Mouse (Mus musculus): Measurements from ENCODE around the gene BC024978. TPM values are rescaled to one million over a fixed set of nuclear protein-coding genes. Genes with fewer than 3 reads are reported as not detected.

The BC024978 gene
- polyA plus RNA-seq, 1 experiment from 2014 or later = 0.79 TPM

DNA sequence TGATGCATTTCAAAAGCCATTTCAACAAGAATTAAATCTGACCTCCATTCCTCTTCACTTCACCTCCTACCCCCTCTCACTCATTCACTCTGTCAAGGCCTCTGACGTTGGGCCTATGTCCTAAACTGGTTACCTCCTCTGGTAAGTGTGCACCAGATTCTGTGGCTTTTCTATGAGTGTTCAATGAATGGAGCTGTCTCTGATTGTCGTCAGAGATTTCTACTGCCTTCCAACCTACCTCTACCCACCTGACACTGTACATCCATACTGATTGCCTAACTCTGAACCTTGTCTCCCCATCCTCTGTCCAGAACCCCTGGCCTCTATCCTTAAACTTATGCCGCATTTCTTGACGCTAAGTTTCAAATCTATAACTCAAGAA, 17.6 kb upstream of the BC024978 start:
- peak overlapping the region; percentile 89 for H3K4me3 ChIP-seq (replicated peaks)
- peak overlapping the region; percentile 80 for H3K4me2 ChIP-seq
- no peaks in the 10 kb centered on the region for H3K9me3 ChIP-seq (replicated peaks)
- peak; percentile 4 for ATAC-seq (ENCODE audit: insufficient read depth)
- no peaks in the 10 kb centered on the region for H3K27me3 ChIP-seq
- peaks cover 33% of the 10 kb centered on the region for H3K4me1 ChIP-seq (replicated peaks)
- peak overlapping the region; percentile 91 for H3K27ac ChIP-seq (replicated peaks)
- 19% methylated on average over 4 of the region's 4 CpGs for WGBS (ENCODE audit: insufficient replicate concordance)
- H3K36me3 ChIP-seq (replicated peaks) = peaks cover 10% of the 10 kb centered on the region; the same call in 1 of the 2 replicates
- peak overlapping the region; percentile 69 for H3K9ac ChIP-seq

DNA sequence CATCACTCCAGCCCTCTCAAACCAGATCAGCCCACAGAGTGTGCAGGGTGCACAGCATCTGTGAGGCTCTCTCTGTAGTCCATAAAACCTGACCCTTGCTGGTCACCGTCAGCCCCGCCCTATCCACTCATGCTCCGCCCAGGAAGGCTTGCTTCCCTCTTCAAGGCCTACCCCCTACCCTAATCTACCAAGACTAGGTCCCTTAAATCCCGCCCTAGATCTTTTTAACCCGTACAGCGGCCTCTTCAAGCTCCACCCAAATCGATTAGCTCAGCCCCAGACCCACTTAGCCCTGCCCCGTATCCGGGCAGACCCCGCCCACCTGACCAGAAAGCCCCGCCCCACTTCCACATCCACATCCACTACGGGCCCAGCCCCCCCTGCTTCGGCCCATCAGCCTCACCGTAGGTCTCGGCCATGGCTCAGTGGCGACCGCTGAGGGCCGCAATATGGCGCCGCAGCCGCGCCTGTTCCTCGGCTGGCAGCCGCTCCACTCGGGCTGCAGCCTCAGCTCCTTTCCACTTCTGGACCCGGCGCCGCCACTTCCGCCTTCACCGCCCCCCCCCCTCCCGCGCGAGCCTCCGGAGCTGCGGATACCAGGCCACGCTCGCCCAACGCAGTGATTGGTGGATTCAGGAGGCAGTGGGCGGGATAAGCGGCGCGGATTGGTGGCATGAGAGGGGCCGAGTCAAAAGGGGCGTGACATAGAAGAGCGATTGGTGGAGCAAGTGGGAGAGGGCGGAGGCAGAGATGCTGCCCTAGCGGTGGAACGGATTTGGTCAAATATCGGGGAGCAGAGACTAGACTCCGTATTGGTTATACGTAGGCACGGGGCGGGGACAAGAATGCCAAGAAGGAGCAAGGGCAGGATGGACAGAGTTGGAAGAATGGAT, 17.0 kb upstream of the BC024978 start, which contains the start of gene Rab4b:
TSS of gene Rab4b (minus strand) at position 573 of the 893 bp plus-strand sequence.
- WGBS (ENCODE audit: insufficient replicate concordance) = under 1% methylated on average over 53 of the region's 53 CpGs
- peak within 1 kb of the TSS; percentile 80 for H3K4me2 ChIP-seq

DNA sequence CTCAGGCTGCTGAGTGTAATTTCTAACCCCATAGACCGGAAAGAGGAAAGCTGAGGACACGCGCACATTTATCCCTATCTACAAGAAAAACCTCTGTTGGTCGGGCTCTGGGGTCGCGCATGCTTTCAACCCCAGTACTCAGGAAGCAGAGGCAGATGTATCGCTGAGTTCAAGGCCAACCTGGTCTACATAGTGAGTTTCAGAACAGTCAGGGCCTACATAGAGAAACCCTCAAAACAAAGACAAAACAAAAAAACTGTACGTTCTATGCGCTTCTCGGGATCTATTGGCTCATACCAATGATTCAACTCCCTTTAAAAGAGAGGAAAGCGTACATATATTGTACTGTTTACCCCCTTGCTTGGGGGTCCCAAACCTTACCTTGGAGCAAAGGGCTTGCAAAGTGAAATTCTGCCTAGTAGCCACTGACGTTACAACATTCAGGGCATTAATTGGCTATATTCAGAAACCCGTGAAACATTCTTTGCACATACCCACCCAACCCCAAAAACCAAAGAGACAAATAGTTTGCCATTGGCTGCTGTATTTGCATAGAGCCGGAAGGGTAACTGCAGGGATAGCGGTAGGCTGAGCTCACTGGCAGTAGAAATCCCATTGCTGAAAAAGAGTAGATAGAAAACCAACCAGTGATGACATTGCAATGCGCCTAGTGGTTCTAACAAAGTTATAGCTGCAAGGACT, 16.2 kb upstream of the BC024978 start:
- Histone ChIP-seq H3K27me3 (no peaks in the 10 kb centered on the region), H3K36me3 (replicated peaks) (peaks cover 7% of the 10 kb centered on the region; the same call in 1 of the 2 replicates), H3K27ac (replicated peaks) (peak overlapping the region; percentile 58), H3K4me2 (peak overlapping the region; percentile 80), H3K4me1 (replicated peaks) (peaks cover 33% of the 10 kb centered on the region), H3K4me3 (replicated peaks) (peak overlapping the region; percentile 89), H3K9ac (0 out of 2 replicates have a peak overlapping the region, but pooled peaks have one; percentile 39), H3K9me3 (replicated peaks) (no peaks in the 10 kb centered on the region)
- ATAC-seq (ENCODE audit: insufficient read depth) = no peak
- WGBS (ENCODE audit: insufficient replicate concordance) = 44% methylated on average over 16 of the region's 16 CpGs

More for the DNA sequence above, 17.0 kb upstream of the BC024978 start, which contains the start of gene Rab4b:
- peak within 1 kb of the TSS; percentile 89 for H3K4me3 ChIP-seq (replicated peaks)
- peak; percentile 94 for ATAC-seq (ENCODE audit: insufficient read depth)
- H3K27ac ChIP-seq (replicated peaks) = peak within 1 kb of the TSS; percentile 91
- H3K4me1 ChIP-seq (replicated peaks) = peaks cover 33% of the 10 kb centered on the region
- 0 out of 2 replicates have a peak, but pooled peaks cover 8% of the 10 kb centered on the region for H3K36me3 ChIP-seq (replicated peaks)
- no peaks in the 10 kb centered on the region for H3K9me3 ChIP-seq (replicated peaks)
- peak within 1 kb of the TSS; percentile 69 for H3K9ac ChIP-seq
- H3K27me3 ChIP-seq = no peaks in the 10 kb centered on the region

DNA sequence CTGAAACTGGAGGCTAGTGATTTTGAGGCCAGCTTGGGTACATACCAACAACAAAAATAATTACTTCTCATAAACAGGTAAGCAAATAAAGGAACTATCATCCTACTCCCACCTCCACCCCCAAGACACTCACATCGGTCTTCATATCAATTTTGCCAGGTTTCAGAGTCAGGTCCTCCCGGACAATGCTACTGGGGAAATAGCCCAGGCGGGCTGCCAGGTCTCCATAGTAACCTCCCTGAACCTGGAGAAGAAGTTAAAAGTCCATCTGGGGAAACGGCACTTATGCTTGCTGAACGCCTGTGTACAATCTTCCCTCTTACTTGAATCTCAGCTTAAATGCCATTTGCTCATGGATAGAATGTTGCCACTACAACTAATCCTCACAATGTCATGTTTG, 15.5 kb upstream of the BC024978 start:
- Histone ChIP-seq H3K27me3 (no peaks in the 10 kb centered on the region), H3K9me3 (replicated peaks) (no peaks in the 10 kb centered on the region), H3K36me3 (replicated peaks) (peaks cover 9% of the 10 kb centered on the region), H3K4me1 (replicated peaks) (peaks cover 33% of the 10 kb centered on the region), H3K4me2 (no peak overlapping the region), H3K27ac (replicated peaks) (0 out of 2 replicates have a peak overlapping the region, but pooled peaks have one; percentile 58), H3K4me3 (replicated peaks) (no peak overlapping the region), H3K9ac (no peak overlapping the region)
- 62% methylated on average over 5 of the region's 5 CpGs for WGBS (ENCODE audit: insufficient replicate concordance)
- ATAC-seq (ENCODE audit: insufficient read depth) = no peak

DNA sequence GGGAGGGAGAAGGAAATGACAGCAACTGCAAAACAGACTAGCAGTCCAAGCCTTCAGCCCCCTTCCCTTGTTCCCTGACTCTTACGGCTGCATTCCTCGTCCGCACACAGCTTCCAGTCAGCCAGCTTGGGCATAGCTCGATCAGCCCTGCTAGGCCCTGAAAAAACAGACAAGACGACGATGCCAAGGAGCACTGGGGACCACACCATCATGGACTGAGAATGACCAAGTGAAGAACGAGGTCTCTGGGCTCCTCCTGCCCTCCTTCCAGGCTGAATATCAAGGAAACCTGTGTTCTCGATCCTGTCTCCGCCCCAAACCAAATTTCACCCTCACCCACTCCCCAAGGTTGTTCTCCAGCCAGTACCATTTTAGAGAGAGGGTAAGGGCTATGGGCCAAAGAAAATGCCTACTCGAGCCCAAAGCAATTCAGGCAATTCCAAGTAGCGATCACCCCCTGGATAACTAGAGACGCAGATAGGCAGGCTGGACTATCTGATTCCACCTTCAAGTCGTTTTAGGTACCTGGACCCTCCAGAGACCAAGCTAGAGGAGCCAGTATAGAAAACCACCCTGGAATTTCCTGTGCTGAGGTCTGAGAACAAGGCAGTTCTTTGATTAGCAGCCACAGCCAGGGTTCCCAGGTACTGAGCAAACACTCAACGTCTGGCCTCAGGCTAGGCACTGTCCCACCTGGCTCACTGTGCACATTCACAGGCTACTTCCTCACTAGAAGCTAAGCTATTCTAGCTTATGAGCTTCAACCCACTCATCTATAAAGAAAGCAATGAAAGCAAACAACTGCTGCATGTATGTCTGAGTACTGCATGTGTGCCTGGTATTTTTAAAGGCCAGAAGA, 14.5 kb upstream of the BC024978 start, which contains the start of the genes Gm21983 and Mia:
TSS of gene Gm21983 (minus strand) at position 250 of the 859 bp plus-strand sequence.
TSS of gene Mia (minus strand) at position 321 of the 859 bp plus-strand sequence.
- Histone ChIP-seq H3K9me3 (replicated peaks) (no peaks in the 10 kb centered on the region), H3K9ac (no peak within 1 kb of the TSS), H3K4me1 (replicated peaks) (peaks cover 33% of the 10 kb centered on the region), H3K27me3 (no peaks in the 10 kb centered on the region), H3K36me3 (replicated peaks) (peaks cover 20% of the 10 kb centered on the region), H3K4me3 (replicated peaks) (no peak within 1 kb of the TSS), H3K4me2 (no peak within 1 kb of the TSS), H3K27ac (replicated peaks) (0 out of 2 replicates have a peak within 1 kb of the TSS, but pooled peaks have one; percentile 58)
- no peak for ATAC-seq (ENCODE audit: insufficient read depth)
- 61% methylated on average over 14 of the region's 14 CpGs for WGBS (ENCODE audit: insufficient replicate concordance)

DNA sequence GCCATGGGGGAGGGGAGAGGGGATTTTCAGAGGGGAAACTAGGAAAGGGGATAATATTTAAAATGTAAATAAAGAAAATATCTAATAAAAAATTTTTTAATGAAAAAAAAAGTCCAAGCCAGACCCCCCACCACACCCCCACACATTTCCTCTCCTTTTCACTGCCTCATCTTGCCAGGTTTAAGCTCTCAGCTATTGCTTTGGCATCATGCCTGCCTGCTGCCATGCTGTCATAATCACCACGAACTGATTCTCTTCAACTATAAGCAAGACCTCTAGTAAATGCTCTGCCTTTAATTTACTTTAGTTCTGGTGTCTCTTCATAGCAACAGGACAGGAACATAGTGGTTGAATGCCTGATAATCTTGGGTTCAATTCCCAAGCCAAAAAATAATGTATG, 13.1 kb upstream of the BC024978 start:
- Histone ChIP-seq H3K9ac (no peak overlapping the region), H3K4me3 (replicated peaks) (no peak overlapping the region), H3K36me3 (replicated peaks) (peaks cover 34% of the 10 kb centered on the region), H3K27me3 (no peaks in the 10 kb centered on the region), H3K9me3 (replicated peaks) (no peaks in the 10 kb centered on the region), H3K27ac (replicated peaks) (no peak overlapping the region), H3K4me2 (no peak overlapping the region), H3K4me1 (replicated peaks) (peaks cover 31% of the 10 kb centered on the region)
- no peak for ATAC-seq (ENCODE audit: insufficient read depth)
- 57% methylated on average over 1 of the region's 1 CpGs for WGBS (ENCODE audit: insufficient replicate concordance)

DNA sequence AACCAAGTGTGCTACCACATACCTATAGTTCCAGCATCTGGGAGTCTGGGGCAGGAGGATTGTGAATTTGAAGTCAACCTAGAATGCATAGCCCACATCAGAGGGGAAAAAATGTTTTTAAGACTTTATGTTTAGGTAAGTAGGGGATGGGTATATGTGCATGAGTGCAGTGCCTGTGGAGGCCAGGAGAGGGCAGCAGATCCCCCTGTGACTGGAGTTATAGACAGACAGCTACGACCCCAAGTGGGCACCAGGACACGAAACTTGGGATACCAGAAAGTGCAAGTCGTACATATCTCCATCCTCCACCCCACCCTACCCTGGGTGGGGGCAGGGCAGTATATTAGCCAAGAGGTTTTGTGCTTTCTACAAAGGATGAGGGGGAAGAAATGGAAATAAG, 10.6 kb upstream of the BC024978 start:
- Histone ChIP-seq H3K9me3 (replicated peaks) (no peaks in the 10 kb centered on the region), H3K27me3 (no peaks in the 10 kb centered on the region), H3K4me3 (replicated peaks) (no peak overlapping the region), H3K27ac (replicated peaks) (no peak overlapping the region), H3K4me1 (replicated peaks) (peaks cover 10% of the 10 kb centered on the region), H3K9ac (no peak overlapping the region), H3K36me3 (replicated peaks) (peaks cover 59% of the 10 kb centered on the region), H3K4me2 (no peak overlapping the region)
- WGBS (ENCODE audit: insufficient replicate concordance) = 35% methylated on average over 3 of the region's 3 CpGs
- no peak for ATAC-seq (ENCODE audit: insufficient read depth)

DNA sequence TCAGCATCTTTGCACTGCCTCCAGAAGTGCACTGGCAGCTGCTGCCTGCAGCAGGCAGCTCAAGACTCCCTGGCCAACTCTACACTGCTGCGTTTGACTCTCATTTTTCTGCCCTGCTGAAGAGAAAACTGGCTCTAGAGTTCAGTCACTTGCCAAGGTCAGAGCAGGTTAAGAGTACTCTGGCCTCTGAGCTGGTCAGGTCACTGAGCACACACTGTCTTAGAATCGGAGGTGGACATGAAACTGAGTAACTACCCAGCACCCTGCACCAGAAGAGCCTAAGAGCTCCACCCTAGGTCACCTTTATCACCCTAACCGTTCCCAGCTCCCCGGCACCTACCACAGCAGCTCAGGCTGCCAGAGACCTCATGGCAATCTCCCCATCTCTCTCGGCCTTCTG, 9.6 kb upstream of the BC024978 start:
- Histone ChIP-seq H3K4me2 (no peak overlapping the region), H3K9me3 (replicated peaks) (no peaks in the 10 kb centered on the region), H3K36me3 (replicated peaks) (peaks cover 69% of the 10 kb centered on the region), H3K9ac (no peak overlapping the region), H3K4me3 (replicated peaks) (no peak overlapping the region), H3K27me3 (no peaks in the 10 kb centered on the region), H3K27ac (replicated peaks) (no peak overlapping the region), H3K4me1 (replicated peaks) (peaks cover 4% of the 10 kb centered on the region; the same call in 1 of the 2 replicates)
- ATAC-seq (ENCODE audit: insufficient read depth) = no peak
- WGBS (ENCODE audit: insufficient replicate concordance) = 68% methylated on average over 5 of the region's 5 CpGs

DNA sequence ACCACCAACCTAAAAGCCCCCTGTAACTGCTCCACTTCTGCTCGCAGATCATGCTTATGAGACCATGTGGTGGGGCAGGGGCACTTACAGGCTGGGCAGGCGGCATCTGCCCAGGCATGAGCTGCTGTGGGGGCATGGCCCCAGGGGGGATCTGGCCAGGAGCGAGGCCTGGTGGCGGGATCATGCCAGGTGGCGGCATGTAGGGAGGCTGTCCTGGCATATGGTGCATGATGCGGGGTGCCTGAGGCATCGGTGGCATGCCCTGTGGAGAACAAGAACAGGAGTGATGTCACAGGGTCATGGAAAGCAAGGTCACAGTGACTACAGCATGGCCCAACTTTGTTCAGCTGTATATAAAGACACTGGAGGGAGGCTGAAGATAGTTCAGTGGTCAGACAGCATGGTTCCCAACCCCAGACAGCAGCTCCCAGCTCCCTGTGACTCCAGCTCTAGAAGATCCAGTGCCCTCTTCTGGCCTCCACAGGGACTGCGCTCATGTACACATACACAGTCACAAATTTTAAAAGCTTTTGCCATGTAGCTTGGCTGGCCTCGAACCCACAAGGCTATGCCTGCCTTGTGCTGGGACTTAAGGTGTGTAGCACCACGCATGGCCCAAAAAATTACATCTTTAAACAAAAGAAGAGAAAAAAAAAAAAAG, 6.2 kb upstream of the BC024978 start:
- H3K9ac ChIP-seq = no peak overlapping the region
- H3K36me3 ChIP-seq (replicated peaks) = peaks cover 98% of the 10 kb centered on the region
- no peak overlapping the region for H3K4me3 ChIP-seq (replicated peaks)
- 80% methylated on average over 10 of the region's 10 CpGs for WGBS (ENCODE audit: insufficient replicate concordance)
- ATAC-seq (ENCODE audit: insufficient read depth) = no peak
- H3K27me3 ChIP-seq = no peaks in the 10 kb centered on the region
- H3K4me1 ChIP-seq (replicated peaks) = peaks cover 8% of the 10 kb centered on the region
- H3K27ac ChIP-seq (replicated peaks) = no peak overlapping the region
- no peaks in the 10 kb centered on the region for H3K9me3 ChIP-seq (replicated peaks)
- H3K4me2 ChIP-seq = no peak overlapping the region

DNA sequence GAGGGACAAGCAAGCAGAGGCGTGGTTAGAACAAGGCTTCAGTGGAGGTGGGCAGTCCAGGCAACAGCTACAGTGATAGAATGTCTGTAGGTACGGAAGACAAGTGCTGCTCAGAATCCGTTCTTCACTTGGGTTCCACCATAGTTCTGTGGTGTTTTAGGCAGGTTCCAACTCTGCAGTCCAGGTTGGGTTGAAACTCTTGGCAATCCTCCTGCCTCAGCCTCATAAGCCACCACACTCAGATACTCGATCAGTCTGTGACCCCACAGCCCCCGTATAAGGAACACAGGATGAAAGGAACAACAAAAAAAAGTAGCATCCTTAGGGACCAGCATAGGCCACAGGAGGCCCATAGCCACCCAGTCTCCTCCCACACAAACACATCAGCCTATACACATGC, 3.1 kb upstream of the BC024978 start:
- Histone ChIP-seq H3K4me2 (no peak overlapping the region), H3K9me3 (replicated peaks) (no peaks in the 10 kb centered on the region), H3K27me3 (no peaks in the 10 kb centered on the region), H3K36me3 (replicated peaks) (peaks cover 71% of the 10 kb centered on the region), H3K27ac (replicated peaks) (no peak overlapping the region), H3K4me1 (replicated peaks) (peaks cover 23% of the 10 kb centered on the region), H3K4me3 (replicated peaks) (no peak overlapping the region), H3K9ac (no peak overlapping the region)
- 82% methylated on average over 5 of the region's 5 CpGs for WGBS (ENCODE audit: insufficient replicate concordance)
- no peak for ATAC-seq (ENCODE audit: insufficient read depth)
